Mouse (Mus musculus): ENCODE measurements around the gene Alpk1. TPM values are rescaled to one million over a fixed set of nuclear protein-coding genes. Genes with fewer than 3 reads are reported as not detected.
A peak's percentile ranks its signal among the peaks of the same experiment; 100 is the strongest.
"Not testable (repeated sequence)": the region's sequence is repeated elsewhere in the genome, so short reads cannot be mapped to it uniquely, and the experiment has no call there.

The Alpk1 gene
- polyA plus RNA-seq, 1 experiment from 2014 or later = 1.1 TPM

- no peak for ATAC-seq
- peaks cover 46% of the 10 kb centered on the region for H3K27me3 ChIP-seq
- peak overlapping the region; percentile 60 for H3K4me3 ChIP-seq
These were observed 8.6 kb upstream of the Alpk1 start for GRCm38 (mm10) chr3:127788919-127789318.

GRCm38 (mm10) chr3:127788038-127788437 is 7.7 kb upstream of the Alpk1 start:
- ATAC-seq = no peak
- Histone ChIP-seq H3K36me3 (ENCODE audit: poor library complexity, severe bottlenecking) (no peaks in the 10 kb centered on the region), H3K9ac (no peak overlapping the region), H3K4me1 (peaks cover 19% of the 10 kb centered on the region), H3K9me3 (replicated peaks) (no peaks in the 10 kb centered on the region), H3K4me3 (no peak overlapping the region), H3K4me2 (no peak overlapping the region), H3K27ac (no peak overlapping the region), H3K27me3 (peaks cover 46% of the 10 kb centered on the region)
- 48% methylated on average over 7 of the region's 7 CpGs for WGBS

More at GRCm38 (mm10) chr3:127788919-127789318, 8.6 kb upstream of the Alpk1 start:
- Histone ChIP-seq H3K36me3 (ENCODE audit: poor library complexity, severe bottlenecking) (no peaks in the 10 kb centered on the region), H3K9ac (no peak overlapping the region), H3K4me1 (peaks cover 19% of the 10 kb centered on the region), H3K9me3 (replicated peaks) (no peaks in the 10 kb centered on the region), H3K27ac (no peak overlapping the region), H3K4me2 (peak overlapping the region; percentile 90)
- 19% methylated on average over 8 of the region's 8 CpGs for WGBS

- no peak for ATAC-seq
- H3K27me3 ChIP-seq = peaks cover 45% of the 10 kb centered on the region
- peaks cover 19% of the 10 kb centered on the region for H3K4me1 ChIP-seq
- no peaks in the 10 kb centered on the region for H3K9me3 ChIP-seq (replicated peaks)
- no peak overlapping the region for H3K4me2 ChIP-seq
- H3K27ac ChIP-seq = no peak overlapping the region
- no peak overlapping the region for H3K4me3 ChIP-seq
- no peak overlapping the region for H3K9ac ChIP-seq
- no peaks in the 10 kb centered on the region for H3K36me3 ChIP-seq (ENCODE audit: poor library complexity, severe bottlenecking)
These were observed 6.7 kb upstream of the Alpk1 start for GRCm38 (mm10) chr3:127787032-127787431.

GRCm38 (mm10) chr3:127783680-127784079 is 3.4 kb upstream of the Alpk1 start:
- H3K4me2 ChIP-seq; H3K9me3 ChIP-seq (replicated peaks); H3K4me3 ChIP-seq; H3K4me1 ChIP-seq; H3K27ac ChIP-seq; H3K36me3 ChIP-seq (ENCODE audit: poor library complexity, severe bottlenecking); ATAC-seq; H3K9ac ChIP-seq: not testable (repeated sequence)
- peaks cover 27% of the 10 kb centered on the region for H3K27me3 ChIP-seq
- 94% methylated on average over 8 of the region's 8 CpGs for WGBS

- WGBS = 91% methylated on average over 6 of the region's 6 CpGs
- Histone ChIP-seq H3K36me3 (ENCODE audit: poor library complexity, severe bottlenecking) (no peaks in the 10 kb centered on the region), H3K4me3 (no peak overlapping the region), H3K4me2 (no peak overlapping the region), H3K27me3 (peaks cover 20% of the 10 kb centered on the region), H3K27ac (no peak overlapping the region), H3K9me3 (replicated peaks) (no peaks in the 10 kb centered on the region), H3K4me1 (no peaks in the 10 kb centered on the region; the same call in 1 of the 2 replicates), H3K9ac (no peak overlapping the region)
- ATAC-seq = no peak
These were observed 2.6 kb upstream of the Alpk1 start for GRCm38 (mm10) chr3:127782921-127783320.

GRCm38 (mm10) chr3:127780921-127781320 is 594 bp upstream of the Alpk1 start:
- no peak for ATAC-seq
- Histone ChIP-seq H3K9ac (no peak overlapping the region), H3K27me3 (peaks cover 11% of the 10 kb centered on the region), H3K9me3 (replicated peaks) (no peaks in the 10 kb centered on the region), H3K4me1 (no peaks in the 10 kb centered on the region; the same call in 1 of the 2 replicates), H3K4me3 (no peak overlapping the region), H3K36me3 (ENCODE audit: poor library complexity, severe bottlenecking) (no peaks in the 10 kb centered on the region), H3K27ac (no peak overlapping the region), H3K4me2 (no peak overlapping the region)
- WGBS = 94% methylated on average over 9 of the region's 9 CpGs

- no peak for ATAC-seq
- H3K9ac ChIP-seq = no peak overlapping the region
- no peak overlapping the region for H3K27ac ChIP-seq
- H3K9me3 ChIP-seq (replicated peaks) = no peaks in the 10 kb centered on the region
- H3K27me3 ChIP-seq = peaks cover 5% of the 10 kb centered on the region
- H3K4me1 ChIP-seq = no peaks in the 10 kb centered on the region
- no peak overlapping the region for H3K4me2 ChIP-seq
- no peak overlapping the region for H3K4me3 ChIP-seq
- no peaks in the 10 kb centered on the region for H3K36me3 ChIP-seq (ENCODE audit: poor library complexity, severe bottlenecking)
- 90% methylated on average over 11 of the region's 11 CpGs for WGBS
These were observed 11.2 kb downstream of the Alpk1 start for GRCm38 (mm10) chr3:127769146-127769545.

GRCm38 (mm10) chr3:127765971-127766370 is 14.4 kb downstream of the Alpk1 start:
- H3K9ac ChIP-seq = no peak overlapping the region
- H3K27ac ChIP-seq = no peak overlapping the region
- WGBS = 76% methylated on average over 3 of the region's 3 CpGs
- peaks cover 26% of the 10 kb centered on the region for H3K27me3 ChIP-seq
- ATAC-seq = no peak
- H3K9me3 ChIP-seq (replicated peaks) = no peaks in the 10 kb centered on the region
- no peaks in the 10 kb centered on the region for H3K36me3 ChIP-seq (ENCODE audit: poor library complexity, severe bottlenecking)
- H3K4me1 ChIP-seq = no peaks in the 10 kb centered on the region
- no peak overlapping the region for H3K4me2 ChIP-seq
- no peak overlapping the region for H3K4me3 ChIP-seq

- H3K36me3 ChIP-seq (ENCODE audit: poor library complexity, severe bottlenecking) = no peaks in the 10 kb centered on the region
- no peak overlapping the region for H3K9ac ChIP-seq
- H3K4me3 ChIP-seq = no peak overlapping the region
- H3K4me2 ChIP-seq = no peak overlapping the region
- H3K27me3 ChIP-seq = peaks cover 37% of the 10 kb centered on the region
- ATAC-seq = no peak
- WGBS = 60% methylated on average over 5 of the region's 5 CpGs
- H3K27ac ChIP-seq = no peak overlapping the region
- H3K4me1 ChIP-seq = no peaks in the 10 kb centered on the region
- no peaks in the 10 kb centered on the region for H3K9me3 ChIP-seq (replicated peaks)
These were observed 15.8 kb downstream of the Alpk1 start for GRCm38 (mm10) chr3:127764541-127764940.

- Histone ChIP-seq H3K27me3 (peaks cover 48% of the 10 kb centered on the region), H3K9me3 (replicated peaks) (no peaks in the 10 kb centered on the region), H3K9ac (no peak overlapping the region), H3K4me3 (no peak overlapping the region), H3K4me1 (peaks cover 7% of the 10 kb centered on the region), H3K36me3 (ENCODE audit: poor library complexity, severe bottlenecking) (no peaks in the 10 kb centered on the region), H3K27ac (no peak overlapping the region), H3K4me2 (no peak overlapping the region)
- ATAC-seq = peak; percentile 57; the same call in 1 of the 2 replicates
- 20% methylated on average over 7 of the region's 7 CpGs for WGBS
These were observed 17.2 kb downstream of the Alpk1 start for GRCm38 (mm10) chr3:127763076-127763612.

- no peak for ATAC-seq
These were observed 17.9 kb downstream of the Alpk1 start for GRCm38 (mm10) chr3:127762403-127762802.

GRCm38 (mm10) chr3:127759212-127759611 is 21.1 kb downstream of the Alpk1 start:
- Histone ChIP-seq H3K4me1 (peaks cover 9% of the 10 kb centered on the region), H3K9ac (no peak overlapping the region), H3K27ac (no peak overlapping the region), H3K9me3 (replicated peaks) (no peaks in the 10 kb centered on the region), H3K36me3 (ENCODE audit: poor library complexity, severe bottlenecking) (no peaks in the 10 kb centered on the region), H3K4me2 (no peak overlapping the region), H3K4me3 (no peak overlapping the region), H3K27me3 (peaks cover 81% of the 10 kb centered on the region)
- 13% methylated on average over 8 of the region's 8 CpGs for WGBS
- ATAC-seq = peak; percentile 66; the same call in 1 of the 2 replicates

More at GRCm38 (mm10) chr3:127762403-127762802, 17.9 kb downstream of the Alpk1 start:
- no peaks in the 10 kb centered on the region for H3K36me3 ChIP-seq (ENCODE audit: poor library complexity, severe bottlenecking)
- H3K4me3 ChIP-seq = no peak overlapping the region
- no peak overlapping the region for H3K9ac ChIP-seq
- H3K27ac ChIP-seq = no peak overlapping the region
- H3K27me3 ChIP-seq = peaks cover 54% of the 10 kb centered on the region
- 60% methylated on average over 8 of the region's 8 CpGs for WGBS
- peaks cover 9% of the 10 kb centered on the region for H3K4me1 ChIP-seq
- no peak overlapping the region for H3K4me2 ChIP-seq
- H3K9me3 ChIP-seq (replicated peaks) = no peaks in the 10 kb centered on the region

GRCm38 (mm10) chr3:127758806-127759205 is 21.5 kb downstream of the Alpk1 start:
- H3K27ac ChIP-seq = peak overlapping the region; percentile 86
- H3K9ac ChIP-seq = no peak overlapping the region
- no peaks in the 10 kb centered on the region for H3K9me3 ChIP-seq (replicated peaks)
- ATAC-seq = peak; percentile 57
- H3K27me3 ChIP-seq = peaks cover 81% of the 10 kb centered on the region
- 20% methylated on average over 4 of the region's 4 CpGs for WGBS
- H3K4me2 ChIP-seq = no peak overlapping the region
- H3K36me3 ChIP-seq (ENCODE audit: poor library complexity, severe bottlenecking) = no peaks in the 10 kb centered on the region
- H3K4me1 ChIP-seq = peaks cover 9% of the 10 kb centered on the region
- H3K4me3 ChIP-seq = no peak overlapping the region

Measured in forebrain, embryonic 13.5 days (tissue).